Mouse (Mus musculus): ENCODE results near the gene Gm21903. TPM values are rescaled to one million over a fixed set of nuclear protein-coding genes. Genes with fewer than 3 reads are reported as not detected.
"Not testable (repeated sequence)": the region's sequence is repeated elsewhere in the genome, so short reads cannot be mapped to it uniquely, and the experiment has no call there.

Gm21903 gene
- total RNA-seq (2021): not detected
- long read RNA-seq, experiment 1: 0 reads
- long read RNA-seq, experiment 2: 0 reads

DNA sequence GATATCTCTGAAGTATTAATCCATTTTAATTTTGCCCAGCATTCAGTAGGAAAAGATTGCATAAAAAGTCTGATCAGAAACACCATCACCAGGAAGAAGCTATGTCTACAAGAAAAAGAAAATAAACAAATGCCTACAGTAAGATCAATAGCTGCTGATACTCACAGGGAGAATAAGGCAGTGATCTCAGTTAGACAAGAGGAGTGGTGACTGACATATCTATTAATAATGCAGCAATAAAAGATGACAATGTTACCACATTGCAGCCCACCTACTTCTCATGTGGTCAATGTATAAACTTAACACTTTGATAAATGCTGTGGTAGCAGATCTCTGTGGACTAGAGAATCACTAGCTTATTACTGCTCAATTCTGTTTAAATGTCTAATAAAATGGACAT is at the start of gene Gm21903:
Gm21903 (minus strand) TSS at position 101 of the 400 bp plus-strand sequence.
- DNase-seq (ENCODE audit: low spot score in 2 of 2): no peak

DNA sequence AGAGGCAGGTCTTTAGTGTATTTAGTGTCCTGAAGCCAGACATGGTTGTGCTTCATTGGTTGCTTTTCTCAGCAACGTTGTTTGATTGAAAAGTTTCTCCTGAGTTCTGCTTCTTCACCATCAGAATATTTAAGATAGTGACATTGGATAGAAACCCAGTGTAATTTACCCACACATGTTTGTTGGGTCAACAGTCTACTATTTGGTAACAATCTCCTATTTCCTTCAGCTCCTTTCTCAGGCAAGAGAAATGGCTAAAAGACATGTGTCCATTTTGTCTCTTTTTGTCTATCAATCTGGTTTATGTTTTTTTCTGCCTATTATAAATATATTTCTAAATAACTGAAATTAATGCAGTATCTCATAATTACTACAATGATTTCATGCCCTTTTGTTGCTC is 33.8 kb upstream of the Gm21903 start, which contains the start of gene Esp23:
Esp23 (minus strand) TSS at position 101 of the 400 bp plus-strand sequence.
- DNase-seq (ENCODE audit: low spot score in 2 of 2): no peak

DNA sequence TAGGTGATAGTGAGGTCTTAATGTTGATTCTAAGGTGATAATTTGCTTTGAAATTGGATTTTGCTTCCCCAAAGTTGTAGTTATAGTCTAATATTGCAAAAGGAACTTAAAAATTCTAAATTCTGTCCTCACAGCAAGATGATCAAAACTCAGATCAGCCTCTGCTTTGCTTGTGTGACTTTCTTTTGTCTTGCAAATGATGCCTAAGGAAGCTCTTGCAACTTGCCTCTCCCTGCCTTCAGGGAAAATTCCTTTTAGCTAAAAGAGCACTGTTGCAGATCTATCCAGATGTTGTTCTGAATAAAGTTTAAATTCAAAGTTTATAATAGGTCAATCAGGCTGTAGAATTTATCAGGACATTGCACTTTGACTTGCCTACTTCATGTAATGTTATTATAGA is 20.5 kb upstream of the Gm21903 start:
- no peak for DNase-seq (ENCODE audit: low spot score in 2 of 2)

DNA sequence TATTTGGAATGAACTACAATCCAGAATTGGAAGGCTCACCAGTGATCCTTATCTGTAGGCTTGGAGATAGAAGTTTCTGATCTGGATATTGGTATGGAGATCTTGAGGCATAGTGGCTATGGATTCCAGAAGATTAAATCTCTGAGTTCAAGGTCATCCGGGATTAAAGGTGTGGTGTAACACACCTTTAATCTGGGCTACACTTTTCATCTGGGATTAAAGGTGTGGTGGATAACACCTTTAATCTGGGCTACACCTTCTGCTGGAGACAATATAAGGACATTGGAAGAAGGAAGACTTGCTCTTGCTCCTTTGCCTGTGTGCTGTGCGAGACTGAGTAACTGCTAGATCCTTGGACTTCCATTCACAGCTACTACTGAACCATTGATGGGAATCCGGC is 6.7 kb downstream of the Gm21903 start, which contains the start of gene Esp24:
Esp24 (plus strand) TSS at position 301 of the 400 bp plus-strand sequence.
- not testable (repeated sequence) for DNase-seq (ENCODE audit: low spot score in 2 of 2)

DNA sequence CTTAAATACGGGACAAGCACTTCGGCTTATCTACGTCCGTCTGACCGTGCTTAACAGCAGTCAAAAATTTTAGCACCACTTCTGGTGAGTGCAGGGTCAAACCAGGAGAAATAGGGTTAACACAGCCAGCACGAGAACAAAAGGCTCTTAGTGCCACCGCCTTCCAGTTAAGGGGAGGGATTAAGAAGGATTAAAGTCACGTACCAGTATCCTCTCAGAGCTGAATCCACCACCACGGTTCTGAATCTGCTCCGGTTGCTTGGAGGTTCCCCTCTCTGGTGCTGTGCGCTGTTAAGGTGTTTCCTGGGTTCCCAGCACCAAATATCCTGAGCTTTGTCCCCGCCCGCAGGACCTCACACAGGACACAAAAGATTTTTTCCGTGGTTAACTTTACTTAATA is 26.0 kb downstream of the Gm21903 start:
- no peak for DNase-seq (ENCODE audit: low spot score in 2 of 2)

DNA sequence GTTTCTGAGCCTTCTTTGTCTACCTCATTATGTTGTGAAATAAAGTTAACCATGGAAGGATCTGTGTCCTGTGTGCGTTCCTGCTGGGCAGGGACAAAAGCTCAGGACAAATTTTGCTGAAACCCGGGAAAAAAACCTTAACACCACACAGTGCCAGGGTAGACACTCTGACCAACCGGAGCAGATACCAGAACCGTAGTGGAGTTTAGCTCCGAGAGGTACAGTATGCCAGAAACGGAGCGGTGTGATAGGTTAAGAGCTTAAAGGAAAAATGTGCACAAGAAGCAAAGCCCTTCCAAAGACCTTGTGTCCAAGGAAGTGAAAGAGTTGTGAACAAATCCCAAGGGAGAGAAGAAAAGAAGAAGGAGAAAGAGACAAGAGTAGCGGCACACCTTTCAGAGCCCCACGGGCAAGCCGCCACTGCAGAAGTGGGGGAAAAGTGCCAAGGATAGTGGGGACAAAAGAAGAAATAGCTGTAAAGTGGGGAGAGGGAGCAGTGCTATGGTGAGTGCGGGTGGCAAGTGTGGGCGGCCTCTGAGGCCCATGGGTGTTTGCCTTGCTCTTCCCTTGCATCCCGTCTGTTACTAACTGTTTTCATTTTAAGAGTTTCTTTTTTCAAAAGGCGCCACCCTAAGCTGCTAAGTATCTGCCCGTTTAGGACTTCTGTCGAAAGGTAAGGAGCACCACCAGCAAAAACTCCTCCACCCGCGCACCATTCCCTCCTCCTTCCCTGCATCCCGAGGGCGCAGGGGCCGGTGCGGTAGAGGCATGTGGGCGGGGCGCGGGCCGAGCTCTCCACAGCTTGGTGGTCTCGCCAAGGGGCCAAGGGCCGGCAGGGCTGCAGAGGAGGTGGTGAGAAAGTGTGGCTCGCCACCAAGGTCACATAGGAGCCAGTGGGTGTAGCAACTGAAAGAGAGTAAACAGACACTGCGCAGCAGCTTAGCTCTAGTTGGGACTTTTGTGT is 32.2 kb downstream of the Gm21903 start:
- no peak for DNase-seq (ENCODE audit: low spot score in 2 of 2)

DNA sequence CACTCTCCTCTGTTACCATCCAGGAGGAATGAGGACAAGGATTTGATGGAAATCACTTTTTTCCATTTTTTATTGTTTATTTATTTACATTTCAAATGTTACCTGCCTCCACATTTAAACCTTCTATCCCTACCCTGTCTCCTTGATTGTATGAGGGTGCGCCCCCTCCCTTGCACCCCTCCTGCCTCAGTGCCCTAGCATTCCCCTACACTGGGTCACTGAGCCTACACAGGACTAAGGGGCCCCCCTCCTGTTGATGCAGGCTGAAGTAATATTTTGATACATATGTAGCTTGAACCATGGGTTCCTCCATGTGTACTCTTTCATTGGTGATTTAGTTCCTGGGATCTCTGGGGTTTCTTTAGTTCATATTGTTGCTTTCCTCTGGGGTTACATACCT is 33.3 kb downstream of the Gm21903 start:
- no peak for DNase-seq (ENCODE audit: low spot score in 2 of 2)

Other genes with a start within 250 kb of the Gm21903 start
- gene Esp24, start 6.6 kb downstream of the Gm21903 start, total RNA-seq (2021): not detected
- not detected for gene Esp23, start 33.7 kb upstream of the Gm21903 start, total RNA-seq (2021)
- gene Esp22, start 52.0 kb upstream of the Gm21903 start, total RNA-seq (2021): not detected